Mouse (Mus musculus) intestine, postnatal 0 days (tissue): ENCODE measurements around the gene Olfr247. TPM values are rescaled to one million over a fixed set of nuclear protein-coding genes. Genes with fewer than 3 reads are reported as not detected.
"Not testable (repeated sequence)": the region's sequence is repeated elsewhere in the genome, so short reads cannot be mapped to it uniquely, and the experiment has no call there.

ENCODE experiments used
- ATAC-seq: fragments of 200-750 bp; cut with Nextera tagmentation; 2 replicates; pipeline ENCODE4 v1.8.0; 2017; ENCODE audit warnings: mild to moderate bottlenecking, moderate TSS enrichment, moderate library complexity
- H3K27ac ChIP-seq: fragments of 300-500 bp; sonication (generic); 2 replicates; pipeline ENCODE4 v1.5.1; 2014; ENCODE audit warnings: mild to moderate bottlenecking, low read depth, low read length, moderate library complexity
- H3K27me3 ChIP-seq: fragments of 300-500 bp; sonication (generic); replicated peaks from 2 replicates; pipeline ENCODE4 v1.6.1; 2014; ENCODE audit warnings: low read length, mixed read lengths; ENCODE audit not compliant: control insufficient read depth, insufficient read depth
- H3K36me3 ChIP-seq: fragments of 300-500 bp; sonication (generic); 2 replicates; pipeline ENCODE4 v1.6.1; 2014; ENCODE audit warnings: mild to moderate bottlenecking, moderate library complexity; ENCODE audit not compliant: control insufficient read depth, insufficient read depth
- H3K4me1 ChIP-seq: fragments of 300-500 bp; sonication (generic); replicated peaks from 2 replicates; pipeline ENCODE4 v1.6.1; 2014; ENCODE audit warnings: antibody characterized with exemption, low read length, mixed read lengths; ENCODE audit not compliant: control insufficient read depth, insufficient read depth
- H3K4me2 ChIP-seq: fragments of 300-500 bp; sonication (generic); replicated peaks from 2 replicates; pipeline ENCODE4 v1.6.1; 2014; ENCODE audit warnings: low read depth, mild to moderate bottlenecking, moderate library complexity
- H3K4me3 ChIP-seq: fragments of 300-500 bp; sonication (generic); 2 replicates; pipeline ENCODE4 v1.5.1; 2014; ENCODE audit warnings: low read depth, low read length
- H3K9ac ChIP-seq: fragments of 300-500 bp; sonication (generic); 2 replicates; pipeline ENCODE4 v1.6.1; 2014; ENCODE audit warnings: mild to moderate bottlenecking, low read depth, low read length
- H3K9me3 ChIP-seq: fragments of 300-500 bp; sonication (generic); 2 replicates; pipeline ENCODE4 v1.6.1; 2016; ENCODE audit warnings: mixed run types; ENCODE audit not compliant: control insufficient read depth
- CTCF ChIP-seq: sonication (generic); IDR thresholded peaks from 2 replicates; pipeline ENCODE4 v1.5.1; 2016; ENCODE audit warnings: low read depth, mild to moderate bottlenecking, control low read depth, antibody characterized with exemption, moderate library complexity
- WGBS: fragments of 180-500 bp; shearing (Covaris S2); extraction: QIAGEN DNeasy Blood & Tissue Kit; methylation state at CpG from one replicate; pipeline ENCODE4 v1.1.7; 2014; 5-methylcytosine and 5-hydroxymethylcytosine counted together
- polyA plus RNA-seq: library from polyadenylated mRNA; unstranded; fragments of >200 nt; fragmentation: Nextera tagmentation; extraction: Ambion mirVana; gene quantifications from 2 replicates; pipeline ENCODE4 v1.2.1, GENCODE M21; 2015

Gene Olfr247
- not detected in 2 replicates for polyA plus RNA-seq

DNA sequence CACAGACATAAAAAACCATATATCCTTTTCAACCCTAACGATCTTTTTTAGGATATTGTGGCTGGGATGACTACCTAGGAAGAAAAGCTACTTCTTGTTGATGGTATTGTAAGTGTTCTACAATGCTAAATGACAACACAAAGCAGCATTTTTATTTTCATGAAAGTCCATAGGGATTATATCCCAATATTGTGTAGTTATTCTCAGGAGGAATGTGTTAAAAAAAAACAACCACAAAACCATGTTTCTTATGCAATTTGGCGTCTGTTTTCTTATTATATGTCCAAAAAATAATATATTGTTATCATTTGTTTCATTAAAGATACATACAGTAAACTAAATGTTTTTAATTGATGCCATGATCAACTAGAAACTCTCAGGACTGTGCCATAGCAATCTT, at the start of gene Olfr247:
TSS of gene Olfr247 (minus strand) at position 101 of the 400 bp plus-strand sequence.
- H3K27me3 ChIP-seq, H3K4me1 ChIP-seq, H3K4me3 ChIP-seq, H3K36me3 ChIP-seq, H3K9me3 ChIP-seq, H3K4me2 ChIP-seq, H3K27ac ChIP-seq, ATAC-seq, H3K9ac ChIP-seq: not testable (repeated sequence)
- WGBS = no CpG with 5 or more reads among the region's 2 CpGs

DNA sequence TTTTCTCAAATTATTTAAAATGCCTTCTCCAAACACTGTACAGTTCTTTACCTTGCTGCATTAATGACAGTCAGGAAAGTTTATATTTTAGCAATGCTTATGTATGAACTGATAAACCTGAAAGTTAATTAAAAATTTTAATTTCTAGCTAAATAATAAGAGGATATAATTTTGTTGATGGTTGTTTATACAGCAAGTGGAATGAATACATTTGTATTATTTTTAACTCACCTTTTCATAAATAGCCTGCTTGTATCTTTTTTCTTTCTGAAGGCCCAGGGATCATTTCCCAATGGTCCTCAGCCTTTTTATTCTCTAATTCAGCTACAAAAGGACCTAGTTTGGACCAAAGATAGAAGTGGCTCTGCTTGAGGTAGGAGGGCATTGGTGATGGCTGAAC, 36.4 kb upstream of the Olfr247 start, which contains the start of gene Olfr820:
TSS of gene Olfr820 (plus strand) at position 301 of the 400 bp plus-strand sequence.
- Histone ChIP-seq H3K27ac (no peak within 1 kb of the TSS), H3K9ac (no peak within 1 kb of the TSS), H3K27me3 (no peaks in the 10 kb centered on the region), H3K4me3 (no peak within 1 kb of the TSS), H3K9me3 (no peaks in the 10 kb centered on the region), H3K4me2 (no peak within 1 kb of the TSS), H3K4me1 (no peaks in the 10 kb centered on the region), H3K36me3 (no peaks in the 10 kb centered on the region)
- no peak for ATAC-seq
- no peak for TF ChIP-seq CTCF

DNA sequence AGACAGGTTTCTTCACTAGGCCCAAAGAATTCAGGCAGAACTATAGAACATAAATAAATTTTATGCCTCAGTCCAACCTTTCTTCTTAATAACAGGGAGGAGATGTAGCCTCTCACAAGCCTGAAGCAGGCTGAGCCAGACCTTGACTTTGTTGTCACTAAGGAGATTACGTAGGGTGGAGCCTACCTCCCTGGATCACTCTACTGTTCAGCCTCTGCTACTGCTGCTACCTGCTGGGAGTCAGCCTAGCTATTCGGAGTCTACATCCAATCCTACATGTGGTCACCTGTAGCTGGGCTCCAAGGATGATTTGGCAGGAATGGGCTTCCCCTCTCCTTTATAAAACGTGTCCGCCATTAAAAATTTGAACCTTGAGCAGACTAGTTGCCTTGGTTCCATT, 29.4 kb upstream of the Olfr247 start:
- WGBS = 88% methylated on average over 4 of the region's 4 CpGs
- H3K4me2 ChIP-seq, H3K27ac ChIP-seq, H3K4me3 ChIP-seq, ATAC-seq, H3K4me1 ChIP-seq, H3K9me3 ChIP-seq, H3K36me3 ChIP-seq, H3K27me3 ChIP-seq, H3K9ac ChIP-seq: not testable (repeated sequence)

DNA sequence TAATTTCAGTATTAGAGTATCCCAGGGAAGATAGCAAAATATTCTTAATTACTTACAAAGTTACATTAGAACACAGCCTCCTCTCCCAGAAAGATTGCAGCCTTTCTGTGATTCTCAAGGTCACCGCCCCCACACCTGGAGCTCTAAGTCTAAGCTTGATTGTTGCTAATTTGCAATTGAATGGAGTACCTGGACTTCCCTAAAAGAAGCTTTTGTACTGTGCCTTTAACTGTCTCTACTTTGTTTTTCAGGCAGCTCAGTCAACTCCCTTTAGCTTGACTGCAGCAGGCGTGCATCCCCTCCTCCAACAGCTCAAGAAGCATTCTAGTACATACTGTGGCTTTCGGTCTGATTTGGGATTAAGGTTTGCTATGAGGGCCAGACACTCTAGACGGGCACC, 28.2 kb upstream of the Olfr247 start:
- not testable (repeated sequence) for H3K36me3 ChIP-seq, H3K4me2 ChIP-seq, H3K9me3 ChIP-seq, H3K4me3 ChIP-seq, H3K9ac ChIP-seq, H3K27ac ChIP-seq, ATAC-seq, H3K27me3 ChIP-seq, H3K4me1 ChIP-seq
- WGBS = 84% methylated on average over 4 of the region's 4 CpGs

DNA sequence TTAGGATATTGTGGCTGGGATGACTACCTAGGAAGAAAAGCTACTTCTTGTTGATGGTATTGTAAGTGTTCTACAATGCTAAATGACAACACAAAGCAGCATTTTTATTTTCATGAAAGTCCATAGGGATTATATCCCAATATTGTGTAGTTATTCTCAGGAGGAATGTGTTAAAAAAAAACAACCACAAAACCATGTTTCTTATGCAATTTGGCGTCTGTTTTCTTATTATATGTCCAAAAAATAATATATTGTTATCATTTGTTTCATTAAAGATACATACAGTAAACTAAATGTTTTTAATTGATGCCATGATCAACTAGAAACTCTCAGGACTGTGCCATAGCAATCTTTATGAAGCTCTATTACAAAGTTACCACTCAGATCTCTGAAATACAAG, 9.0 kb upstream of the Olfr247 start, which contains the start of gene Gm10310:
TSS of gene Gm10310 (minus strand) at position 101 of the 400 bp plus-strand sequence.
- H3K4me3 ChIP-seq, ATAC-seq, H3K4me1 ChIP-seq, H3K36me3 ChIP-seq, H3K4me2 ChIP-seq, H3K9ac ChIP-seq, H3K9me3 ChIP-seq, H3K27me3 ChIP-seq, H3K27ac ChIP-seq: not testable (repeated sequence)
- WGBS = no CpG with 5 or more reads among the region's 1 CpGs

DNA sequence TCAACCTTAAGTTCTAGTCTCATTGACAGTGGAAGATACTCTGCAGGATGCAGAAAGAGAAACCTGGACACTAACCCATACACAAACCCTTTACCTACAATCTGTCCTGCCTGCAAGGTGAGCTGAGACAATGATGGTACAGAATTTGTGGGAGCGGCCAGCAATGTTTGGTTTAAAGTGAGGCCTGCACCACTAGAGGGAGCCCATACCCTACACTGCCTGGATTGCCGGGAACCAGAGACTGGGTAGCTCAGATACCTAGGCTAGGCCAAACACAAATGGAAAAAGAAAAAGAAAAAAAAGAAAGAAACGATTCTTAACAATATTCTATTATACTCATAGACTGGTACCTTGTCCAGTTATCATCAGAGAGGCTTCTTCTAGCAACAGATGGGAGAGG, 5.9 kb upstream of the Olfr247 start:
- not testable (repeated sequence) for H3K4me2 ChIP-seq, H3K36me3 ChIP-seq, H3K9me3 ChIP-seq, H3K27me3 ChIP-seq, H3K4me1 ChIP-seq, H3K4me3 ChIP-seq, H3K27ac ChIP-seq, H3K9ac ChIP-seq, ATAC-seq
- WGBS = no CpG with 5 or more reads among the region's 3 CpGs

DNA sequence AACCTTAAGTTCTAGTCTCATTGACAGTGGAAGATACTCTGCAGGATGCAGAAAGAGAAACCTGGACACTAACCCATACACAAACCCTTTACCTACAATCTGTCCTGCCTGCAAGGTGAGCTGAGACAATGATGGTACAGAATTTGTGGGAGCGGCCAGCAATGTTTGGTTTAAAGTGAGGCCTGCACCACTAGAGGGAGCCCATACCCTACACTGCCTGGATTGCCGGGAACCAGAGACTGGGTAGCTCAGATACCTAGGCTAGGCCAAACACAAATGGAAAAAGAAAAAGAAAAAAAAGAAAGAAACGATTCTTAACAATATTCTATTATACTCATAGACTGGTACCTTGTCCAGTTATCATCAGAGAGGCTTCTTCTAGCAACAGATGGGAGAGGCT, 2.9 kb downstream of the Olfr247 start:
- ATAC-seq, H3K4me3 ChIP-seq, H3K9ac ChIP-seq, H3K27ac ChIP-seq, H3K27me3 ChIP-seq, H3K4me2 ChIP-seq, H3K4me1 ChIP-seq, H3K9me3 ChIP-seq, H3K36me3 ChIP-seq: not testable (repeated sequence)
- WGBS = no CpG with 5 or more reads among the region's 3 CpGs

DNA sequence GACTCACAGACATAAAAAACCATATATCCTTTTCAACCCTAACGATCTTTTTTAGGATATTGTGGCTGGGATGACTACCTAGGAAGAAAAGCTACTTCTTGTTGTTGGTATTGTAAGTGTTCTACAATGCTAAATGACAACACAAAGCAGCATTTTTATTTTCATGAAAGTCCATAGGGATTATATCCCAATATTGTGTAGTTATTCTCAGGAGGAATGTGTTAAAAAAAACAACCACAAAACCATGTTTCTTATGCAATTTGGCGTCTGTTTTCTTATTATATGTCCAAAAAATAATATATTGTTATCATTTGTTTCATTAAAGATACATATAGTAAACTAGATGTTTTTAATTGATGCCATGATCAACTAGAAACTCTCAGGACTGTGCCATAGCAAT, 8.8 kb downstream of the Olfr247 start, which contains the start of gene Olfr819:
TSS of gene Olfr819 (minus strand) at position 101 of the 400 bp plus-strand sequence.
- not testable (repeated sequence) for H3K4me1 ChIP-seq, H3K9me3 ChIP-seq, H3K27me3 ChIP-seq, H3K4me3 ChIP-seq, H3K36me3 ChIP-seq, H3K9ac ChIP-seq, ATAC-seq, H3K27ac ChIP-seq, H3K4me2 ChIP-seq
- 76% methylated on average over 2 of the region's 2 CpGs for WGBS

DNA sequence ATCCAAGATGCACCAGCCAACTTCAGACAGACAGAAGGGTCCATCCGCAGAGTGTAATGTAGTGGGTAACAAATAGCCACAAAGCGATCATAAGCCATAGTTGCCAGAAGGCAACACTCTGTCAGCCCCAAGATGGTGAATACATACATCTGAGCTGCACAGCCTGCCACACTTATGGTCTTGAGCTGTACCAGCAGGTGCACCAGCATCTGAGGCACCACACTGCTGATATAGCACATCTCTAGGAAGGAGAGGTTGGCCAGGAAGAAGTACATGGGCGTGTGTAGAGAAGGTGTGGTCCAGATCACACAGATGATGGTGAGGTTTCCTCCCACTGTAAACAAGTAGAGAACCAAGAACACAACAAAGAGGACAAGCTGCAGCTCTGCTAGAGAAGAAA, 9.7 kb downstream of the Olfr247 start:
- not testable (repeated sequence) for H3K9me3 ChIP-seq, H3K9ac ChIP-seq, H3K4me2 ChIP-seq, H3K4me3 ChIP-seq, H3K27me3 ChIP-seq, H3K36me3 ChIP-seq, H3K27ac ChIP-seq, ATAC-seq, H3K4me1 ChIP-seq
- 93% methylated on average over 2 of the region's 3 CpGs for WGBS
